Mouse (Mus musculus) leukemia stem cell, adult 10-12 weeks (primary cell): Measurements from ENCODE around the gene Actr1b. TPM values are rescaled to one million over a fixed set of nuclear protein-coding genes. Genes with fewer than 3 reads are reported as not detected.

Source experiments
- polyA plus RNA-seq: library from polyadenylated mRNA; stranded (reverse); fragments of >175 nt; gene quantifications from 2 replicates; pipeline ENCODE4 v1.2.3, GENCODE M21; 2012; ENCODE audit warnings: low replicate concordance

Actr1b gene
- polyA plus RNA-seq = 41.9 and 49.7 TPM in 2 replicates

GRCm38 (mm10) chr1:36714311-36714710, at the start of gene Actr1b:
Gene Actr1b, minus strand, starts transcription at chr1:36714422.

GRCm38 (mm10) chr1:36761568-36761967, 47.3 kb upstream of the Actr1b start, which contains the start of gene Zap70:
Gene Zap70, plus strand, starts transcription at chr1:36761798.

GRCm38 (mm10) chr1:36709854-36710280, 4.4 kb downstream of the Actr1b start, which contains the start of gene 4933424G06Rik:
Gene 4933424G06Rik, plus strand, starts transcription at chr1:36710149.

GRCm38 (mm10) chr1:36691271-36692155, 22.7 kb downstream of the Actr1b start, which contains the start of gene Cox5b:
Gene Cox5b, plus strand, starts transcription at chr1:36691449.

GRCm38 (mm10) chr1:36682620-36683355, 31.4 kb downstream of the Actr1b start, which contains the start of gene Fam178b:
Gene Fam178b, minus strand, starts transcription at chr1:36683183.

Other genes with a start within 250 kb of the Actr1b start
- gene Cnnm4, start 242.8 kb downstream of the Actr1b start, polyA plus RNA-seq = 0.69 and 1.3 TPM in 2 replicates
- 17.9 and 18.7 TPM in 2 replicates for gene Cnnm3, start 202.6 kb downstream of the Actr1b start, polyA plus RNA-seq
- gene Ankrd23, start 177.5 kb downstream of the Actr1b start, polyA plus RNA-seq = 7.4 and 13.1 TPM in 2 replicates
- not detected in 2 replicates for gene Gm42417, start 175.0 kb downstream of the Actr1b start, polyA plus RNA-seq
- gene Ankrd39, start 167.0 kb downstream of the Actr1b start, polyA plus RNA-seq = 4.4 and 8.5 TPM in 2 replicates
- gene Sema4c, start 156.1 kb downstream of the Actr1b start, polyA plus RNA-seq = 0.53 and 4.0 TPM in 2 replicates
- 1.3 TPM in 1 of 2 replicates, not detected in the other for gene Fam178b, start 31.2 kb downstream of the Actr1b start, polyA plus RNA-seq
- 890 and 1,069 TPM in 2 replicates for gene Cox5b, start 23.0 kb downstream of the Actr1b start, polyA plus RNA-seq
- gene 4933424G06Rik, start 4.3 kb downstream of the Actr1b start, polyA plus RNA-seq = not detected in 2 replicates
- gene Zap70, start 47.4 kb upstream of the Actr1b start, polyA plus RNA-seq = 12.6 and 14.5 TPM in 2 replicates
- 69.3 and 126 TPM in 2 replicates for gene Tmem131, start 229.2 kb upstream of the Actr1b start, polyA plus RNA-seq